ENCODE assay signal across 20 mouse cellular contexts in the genomic region with DNA sequence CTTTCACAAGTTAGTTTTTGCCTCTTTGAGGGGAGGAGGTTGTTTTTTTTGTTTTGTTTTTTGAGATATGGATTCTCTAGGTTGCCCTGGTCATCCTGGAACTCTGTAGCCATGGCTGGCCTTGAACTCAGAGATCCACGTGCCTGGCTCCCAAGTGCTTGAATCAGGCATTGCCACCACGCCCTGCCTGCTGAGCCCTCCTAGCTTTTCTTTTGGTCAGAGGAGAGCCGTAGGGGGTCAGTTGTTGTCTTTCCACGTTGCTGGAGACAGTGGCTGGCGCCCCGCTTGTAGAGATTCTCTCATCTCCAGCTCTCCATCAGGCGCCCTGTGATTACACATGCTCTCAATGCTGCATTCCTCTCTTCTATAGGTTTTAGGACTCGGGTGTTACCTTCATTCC. TPM values are rescaled to one million over a fixed set of nuclear protein-coding genes. Genes with fewer than 3 reads are reported as not detected.
DNase-seq lines count a peak whose midpoint lies in the region; ATAC-seq and TF ChIP-seq lines count a peak whose summit lies in the region.
"Had no signal": no experiment of that assay in that cellular context is flagged by ENCODE, and none has a peak within 500 bp of the region (broad histone marks: within the 10 kb centered on the region; RNA-seq: fewer than 3 reads in every experiment).

No protein-coding gene starts in this region.

- H3K36me3 ChIP-seq in hindbrain, embryonic 10.5 days: peaks cover 51% of the 10 kb centered on the region
- peaks cover 7% of the 10 kb centered on the region; the same call in 1 of the 2 replicates for H3K36me3 ChIP-seq in hindbrain, embryonic 11.5 days (ENCODE audit: control insufficient read depth, insufficient read depth, low read length)
- H3K36me3 ChIP-seq in E14TG2a.4 (ENCODE audit: insufficient read depth, low read length): peaks cover 43% of the 10 kb centered on the region
- H3K36me3 ChIP-seq in midbrain, embryonic 15.5 days (replicated peaks): peaks cover 30% of the 10 kb centered on the region

- peak overlapping the region; percentile 96; the same call in 1 of the 2 replicates for H3K4me3 ChIP-seq in hindbrain, embryonic 10.5 days
- H3K4me3 ChIP-seq in hindbrain, embryonic 11.5 days (ENCODE audit: low read depth, low read length): no peak overlapping the region
- peak overlapping the region; percentile 99 for H3K4me3 ChIP-seq in E14TG2a.4 (replicated peaks; ENCODE audit: low read length)
- no peak overlapping the region for H3K4me3 ChIP-seq in midbrain, embryonic 15.5 days
- H3K4me3 ChIP-seq: gastrocnemius, adult 2 months had no signal

- no peak overlapping the region for H3K4me2 ChIP-seq in hindbrain, embryonic 11.5 days (replicated peaks; ENCODE audit: low read depth, low read length)
- H3K4me2 ChIP-seq in midbrain, embryonic 15.5 days: peak overlapping the region; percentile 55

- no peaks in the 10 kb centered on the region for H3K9me3 ChIP-seq in hindbrain, embryonic 10.5 days
- H3K9me3 ChIP-seq in hindbrain, embryonic 11.5 days (ENCODE audit: control insufficient read depth, low read length): no peaks in the 10 kb centered on the region
- H3K9me3 ChIP-seq in E14TG2a.4 (ENCODE audit: low read length): no peaks in the 10 kb centered on the region
- H3K9me3 ChIP-seq in midbrain, embryonic 15.5 days: no peaks in the 10 kb centered on the region
- H3K9me3 ChIP-seq: G1E; limb, embryonic 12.5 days; megakaryocyte, embryonic 14.5 days had no signal

- H3K27ac ChIP-seq in hindbrain, embryonic 10.5 days: no peak overlapping the region
- H3K27ac ChIP-seq in hindbrain, embryonic 11.5 days (ENCODE audit: low read depth, low read length): no peak overlapping the region
- H3K27ac ChIP-seq in midbrain, embryonic 15.5 days: no peak overlapping the region
- H3K27ac ChIP-seq: gastrocnemius, adult 2 months; kidney, postnatal 0 days; left cerebral cortex, adult 2 months; limb, embryonic 12.5 days had no signal

- H3K4me1 ChIP-seq in hindbrain, embryonic 10.5 days (replicated peaks): peaks cover 21% of the 10 kb centered on the region
- no peaks in the 10 kb centered on the region for H3K4me1 ChIP-seq in hindbrain, embryonic 11.5 days (replicated peaks; ENCODE audit: control insufficient read depth, insufficient read depth, low read length)
- H3K4me1 ChIP-seq in E14TG2a.4 (replicated peaks; ENCODE audit: low read depth, low read length): peaks cover 73% of the 10 kb centered on the region
- peaks cover 22% of the 10 kb centered on the region for H3K4me1 ChIP-seq in midbrain, embryonic 15.5 days

- ATAC-seq in hindbrain, embryonic 11.5 days (ENCODE audit: low FRiP score): no peak
- no peak for ATAC-seq in midbrain, embryonic 15.5 days (replicated peaks)
- ATAC-seq: intestine, postnatal 0 days had no signal

- H3K27me3 ChIP-seq in hindbrain, embryonic 10.5 days (ENCODE audit: insufficient read depth, poor library complexity, severe bottlenecking): peaks cover 13% of the 10 kb centered on the region
- H3K27me3 ChIP-seq in hindbrain, embryonic 11.5 days (ENCODE audit: control insufficient read depth, insufficient read depth, low read length): no peaks in the 10 kb centered on the region; the same call in 1 of the 2 replicates
- H3K27me3 ChIP-seq in E14TG2a.4 (ENCODE audit: insufficient read depth, low read length): no peaks in the 10 kb centered on the region
- H3K27me3 ChIP-seq in midbrain, embryonic 15.5 days (replicated peaks): peaks cover 5% of the 10 kb centered on the region; the same call in 1 of the 2 replicates

- H3K9ac ChIP-seq in hindbrain, embryonic 11.5 days (ENCODE audit: low read depth, low read length): no peak overlapping the region
- no peak overlapping the region for H3K9ac ChIP-seq in midbrain, embryonic 15.5 days
- H3K9ac ChIP-seq: limb, embryonic 12.5 days had no signal

- WGBS in hindbrain, embryonic 10.5 days: 76% methylated on average over 8 of the region's 8 CpGs
- WGBS in hindbrain, embryonic 11.5 days: 75% methylated on average over 8 of the region's 8 CpGs
- 78% methylated on average over 8 of the region's 8 CpGs for WGBS in midbrain, embryonic 15.5 days

- DNase-seq in hindbrain, embryonic 10.5 days (ENCODE audit: low spot score): no peak
- DNase-seq in hindbrain, embryonic 11.5 days (ENCODE audit: low spot score): no peak
- peak; percentile 89 for DNase-seq in R1 (ENCODE audit: low read depth, low spot score)
- DNase-seq in thymus, postnatal 10 days (ENCODE audit: low spot score in 2 of 2): no peak
- no peak for DNase-seq in natural killer cell, adult 2 months (ENCODE audit: low spot score in 2 of 2)
- DNase-seq: B cell, adult 2 months; cerebellum, postnatal 10 days; gastrocnemius, adult 2 months; heart, adult 18-20 months; heart, postnatal 4 days; lung, postnatal 14 days; right cerebral cortex, postnatal 4 days had no signal

- TF ChIP-seq CTCF in E14TG2a.4 (conservative IDR thresholded peaks at IDR 0.05; ENCODE audit: low read length): no peak

RNA-seq across cellular contexts. Expression of a gene that starts 2.5 kb away (rescaled TPM):
- polyA plus RNA-seq in hindbrain, embryonic 10.5 days (2016; fragmentation: Nextera tagmentation; extraction: Ambion mirVana): 143 and 159 TPM in 2 replicates
- 122 and 143 TPM in 2 replicates for polyA plus RNA-seq in hindbrain, embryonic 11.5 days (2014; fragmentation: Nextera tagmentation; extraction: Ambion mirVana)
- 205 and 216 TPM in 2 replicates for polyA plus RNA-seq in midbrain, embryonic 15.5 days (2015; fragmentation: Nextera tagmentation; extraction: Ambion mirVana)

RNA-seq across cellular contexts. Expression of a gene that starts 5.1 kb away (rescaled TPM):
- polyA plus RNA-seq in hindbrain, embryonic 10.5 days (2016; fragmentation: Nextera tagmentation; extraction: Ambion mirVana): 9.7 and 10.1 TPM in 2 replicates
- 3.3 and 4.3 TPM in 2 replicates for polyA plus RNA-seq in hindbrain, embryonic 11.5 days (2014; fragmentation: Nextera tagmentation; extraction: Ambion mirVana)
- polyA plus RNA-seq in midbrain, embryonic 15.5 days (2015; fragmentation: Nextera tagmentation; extraction: Ambion mirVana): 8.4 and 8.8 TPM in 2 replicates

RNA-seq across cellular contexts. Expression of a gene that starts 23.7 kb away (rescaled TPM):
- 22.2 and 28.7 TPM in 2 replicates for polyA plus RNA-seq in hindbrain, embryonic 10.5 days (2016; fragmentation: Nextera tagmentation; extraction: Ambion mirVana)
- 16.9 and 20.1 TPM in 2 replicates for polyA plus RNA-seq in hindbrain, embryonic 11.5 days (2014; fragmentation: Nextera tagmentation; extraction: Ambion mirVana)
- polyA plus RNA-seq in midbrain, embryonic 15.5 days (2015; fragmentation: Nextera tagmentation; extraction: Ambion mirVana): 9.4 and 11.8 TPM in 2 replicates
- polyA plus RNA-seq: G1E had no signal

RNA-seq across cellular contexts. Expression of a gene that starts 24.9 kb away (rescaled TPM):
- 0.82 and 0.98 TPM in 2 replicates for polyA plus RNA-seq in hindbrain, embryonic 10.5 days (2016; fragmentation: Nextera tagmentation; extraction: Ambion mirVana)
- 0.54 and 0.99 TPM in 2 replicates for polyA plus RNA-seq in hindbrain, embryonic 11.5 days (2014; fragmentation: Nextera tagmentation; extraction: Ambion mirVana)
- 0.66 and 0.87 TPM in 2 replicates for polyA plus RNA-seq in midbrain, embryonic 15.5 days (2015; fragmentation: Nextera tagmentation; extraction: Ambion mirVana)

RNA-seq across cellular contexts. Expression of a gene that starts 43.7 kb away (rescaled TPM):
- polyA plus RNA-seq in hindbrain, embryonic 10.5 days (2016; fragmentation: Nextera tagmentation; extraction: Ambion mirVana): 1.5 and 1.7 TPM in 2 replicates
- 0.66 and 0.96 TPM in 2 replicates for polyA plus RNA-seq in hindbrain, embryonic 11.5 days (2014; fragmentation: Nextera tagmentation; extraction: Ambion mirVana)
- 3.1 and 3.6 TPM in 2 replicates for polyA plus RNA-seq in midbrain, embryonic 15.5 days (2015; fragmentation: Nextera tagmentation; extraction: Ambion mirVana)

Comparison
In these comparisons a context has a peak if more than half of its experiments do, and no peak if none do; other contexts are left out.
1. H3K4me3 ChIP-seq: peak in hindbrain, embryonic 10.5 days (single experiment) and E14TG2a.4 (single experiment); none in hindbrain, embryonic 11.5 days (single experiment) and midbrain, embryonic 15.5 days (single experiment).